Mouse (Mus musculus) common myeloid progenitor, adult 5-6 weeks (primary cell): ENCODE results near the gene Aqp9. TPM values are rescaled to one million over a fixed set of nuclear protein-coding genes. Genes with fewer than 3 reads are reported as not detected.

Experiments used
- ATAC-seq: replicated peaks from 2 replicates; pipeline ENCODE4 v1.8.0; 2016; ENCODE audit warnings: low read depth, mild to moderate bottlenecking, moderate TSS enrichment, inconsistent platforms; ENCODE audit not compliant: poor library complexity, severe bottlenecking
- total RNA-seq: library from RNA; stranded (forward); fragments of 200-1000, 187-1606 nt; gene quantifications from 2 replicates; pipeline ENCODE4 v1.2.3, GENCODE M21; 2017

Aqp9 gene
- total RNA-seq, 1 experiment from 2014 or later: 29.0 TPM

- no peak for ATAC-seq
Observed at GRCm38 (mm10) chr9:71071581-71072330, 96.7 kb downstream of the Aqp9 start.

GRCm38 (mm10) chr9:71070628-71071027 is 97.9 kb downstream of the Aqp9 start:
- no peak for ATAC-seq

- no peak for ATAC-seq
Observed at GRCm38 (mm10) chr9:71068866-71069390, 99.6 kb downstream of the Aqp9 start.

- ATAC-seq: no peak
Observed at GRCm38 (mm10) chr9:71067156-71067555, 101.3 kb downstream of the Aqp9 start.

- no peak for ATAC-seq
Observed at GRCm38 (mm10) chr9:71066491-71066890, 102.0 kb downstream of the Aqp9 start.

GRCm38 (mm10) chr9:71065343-71065875 is 103.1 kb downstream of the Aqp9 start:
- ATAC-seq: no peak

GRCm38 (mm10) chr9:71064291-71064840 is 104.1 kb downstream of the Aqp9 start:
- no peak for ATAC-seq

GRCm38 (mm10) chr9:71063551-71063950 is 104.9 kb downstream of the Aqp9 start:
- ATAC-seq: no peak

- no peak for ATAC-seq
Observed at GRCm38 (mm10) chr9:71062976-71063375, 105.5 kb downstream of the Aqp9 start.

- no peak for ATAC-seq
Observed at GRCm38 (mm10) chr9:71062301-71062700, 106.2 kb downstream of the Aqp9 start.

Other genes starting within 250 kb of the Aqp9 start
- 0.27 TPM in 1 of 2 replicates, not detected in the other for gene Lipc, start 216.5 kb downstream of the Aqp9 start, total RNA-seq
- not detected in 2 replicates for gene Aldh1a2, start 47.1 kb upstream of the Aqp9 start, total RNA-seq